Mouse (Mus musculus) layer of hippocampus, postnatal 14 days (tissue): ENCODE results near the gene Atp2c2. TPM values are rescaled to one million over a fixed set of nuclear protein-coding genes. Genes with fewer than 3 reads are reported as not detected.
A peak's percentile ranks its signal among the peaks of the same experiment; 100 is the strongest.

Experiments
- DNase-seq, 2 experiments: peaks; one replicate each; pipeline ENCODE4 v3.0.0; 2021 to 2022; ENCODE audit warnings: low spot score in 2 of 2, mixed read lengths in 1 of 2
- total RNA-seq, 2 experiments: library from RNA; stranded (reverse); gene quantifications; 2 replicates each; pipeline ENCODE4 v1.2.3; 2021

The Atp2c2 gene
- total RNA-seq, 2 experiments from 2014 or later = 1.7 to 2.9 TPM

DNA sequence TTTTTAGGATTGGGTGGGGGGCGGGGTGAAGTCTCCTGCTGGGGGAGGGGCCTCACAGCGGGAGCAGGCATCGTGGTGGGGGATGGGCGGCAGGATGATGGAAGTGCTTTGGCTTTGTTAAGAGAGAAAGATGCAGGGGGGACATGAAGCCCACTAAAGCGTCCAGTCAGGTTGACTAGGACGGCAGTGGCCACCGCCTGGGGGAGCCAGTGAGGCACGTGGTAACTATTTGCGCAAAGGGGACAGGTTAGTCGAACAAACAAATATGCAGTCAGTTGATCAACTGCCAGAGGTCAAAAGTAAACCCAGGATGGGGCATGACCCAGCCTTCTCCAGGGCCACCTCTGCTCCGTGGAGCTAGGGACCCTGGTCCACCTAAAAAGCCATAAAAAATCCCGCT lies 849 bp upstream of the Atp2c2 start:
- no peak for DNase-seq

DNA sequence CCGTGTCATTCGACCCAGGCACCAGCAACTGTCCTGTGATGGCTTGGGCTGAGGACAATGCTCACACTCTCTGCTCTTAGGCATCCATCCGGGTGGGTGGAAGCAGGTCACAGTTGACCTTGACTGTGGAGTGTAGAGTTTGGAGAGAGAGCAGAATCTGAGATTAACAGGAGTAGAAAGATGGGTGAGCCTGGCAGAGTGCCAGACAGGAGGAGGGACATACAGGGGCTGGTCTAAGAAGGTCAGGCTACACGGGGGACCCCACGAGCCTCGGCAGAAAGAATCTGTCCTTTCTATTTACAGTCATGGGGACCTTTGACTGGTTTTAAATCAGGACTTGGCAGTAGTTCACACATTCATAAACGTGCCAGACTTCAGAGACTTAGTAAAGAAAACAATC lies 3.2 kb downstream of the Atp2c2 start:
- no peak for DNase-seq

DNA sequence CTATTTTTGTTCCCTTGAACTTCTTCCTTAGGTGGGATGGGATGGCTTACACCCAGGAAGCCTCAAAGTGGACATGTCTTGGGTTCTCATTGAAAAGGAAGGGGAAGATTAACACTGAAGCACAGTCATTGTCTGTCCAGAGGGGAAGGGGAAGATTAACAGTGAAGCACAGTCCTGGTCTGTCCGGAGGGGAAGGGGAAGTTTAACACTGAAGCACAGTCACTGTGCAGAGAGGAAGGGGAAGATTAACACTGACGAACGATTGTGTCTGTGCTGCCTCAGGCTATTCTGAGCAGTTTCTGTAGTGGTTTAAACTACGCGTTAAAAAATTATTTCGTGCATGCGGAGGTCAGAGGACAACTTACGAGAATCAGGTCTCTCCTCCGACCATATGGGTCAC lies 7.3 kb downstream of the Atp2c2 start:
- no peak for DNase-seq

DNA sequence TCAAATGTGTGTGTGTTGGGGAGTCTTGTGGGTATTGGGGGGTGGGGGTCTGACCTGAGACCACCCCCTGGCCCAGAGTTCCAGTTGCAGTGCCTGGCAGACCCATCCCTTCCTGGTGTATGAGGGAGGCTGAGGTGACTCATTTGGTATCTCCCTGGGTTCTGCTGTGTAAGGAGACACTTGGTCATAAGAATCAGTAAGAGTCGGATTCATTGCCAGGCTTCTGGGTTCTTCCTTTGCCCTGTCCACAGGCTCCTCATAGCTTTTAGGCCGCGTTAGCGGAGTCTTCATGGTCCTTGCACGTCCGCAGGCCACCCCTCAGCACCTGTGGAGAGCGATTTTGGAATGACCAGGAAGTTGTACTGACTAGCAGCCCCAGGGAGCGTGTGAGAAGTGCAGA lies 8.7 kb downstream of the Atp2c2 start:
- no peak for DNase-seq

DNA sequence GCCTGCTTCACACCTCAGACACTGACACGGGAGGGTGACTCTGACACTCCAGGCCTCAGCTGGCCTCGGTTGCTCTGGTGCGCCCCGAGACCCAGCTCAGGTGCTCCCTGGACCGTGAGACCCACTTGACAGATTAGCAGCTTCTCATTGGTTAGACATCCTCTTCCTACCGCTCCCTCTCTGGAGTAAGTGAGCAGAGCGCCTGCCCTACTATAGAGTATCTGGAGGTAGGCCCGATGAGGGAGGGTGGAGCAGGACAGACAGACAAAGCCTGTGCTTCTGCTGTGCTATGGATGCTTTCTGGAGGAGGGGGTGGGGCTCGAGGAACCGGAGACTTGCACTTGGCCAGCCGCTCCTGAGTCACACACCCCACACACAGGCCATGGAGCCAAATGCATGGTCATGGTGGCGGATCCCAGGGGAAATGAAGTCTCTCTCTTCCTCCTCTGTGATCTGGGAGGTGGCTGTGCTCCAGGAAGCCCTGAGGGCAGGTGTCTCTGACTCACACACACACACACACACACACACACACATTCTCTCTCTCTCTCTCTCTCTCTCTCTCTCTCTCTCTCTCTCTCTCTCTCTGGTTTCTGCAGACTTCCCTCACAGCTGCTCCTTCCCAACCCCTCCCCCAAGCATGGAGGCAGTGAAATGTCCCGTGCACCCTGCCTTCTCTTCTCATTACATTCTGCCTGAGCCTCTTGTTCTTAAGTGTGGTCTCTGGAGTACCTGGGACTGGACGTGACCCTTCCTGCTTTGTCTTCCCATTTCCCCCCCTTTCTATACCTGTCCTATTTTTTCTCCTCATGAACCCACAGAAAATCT lies 9.3 kb downstream of the Atp2c2 start:
- no peak for DNase-seq

DNA sequence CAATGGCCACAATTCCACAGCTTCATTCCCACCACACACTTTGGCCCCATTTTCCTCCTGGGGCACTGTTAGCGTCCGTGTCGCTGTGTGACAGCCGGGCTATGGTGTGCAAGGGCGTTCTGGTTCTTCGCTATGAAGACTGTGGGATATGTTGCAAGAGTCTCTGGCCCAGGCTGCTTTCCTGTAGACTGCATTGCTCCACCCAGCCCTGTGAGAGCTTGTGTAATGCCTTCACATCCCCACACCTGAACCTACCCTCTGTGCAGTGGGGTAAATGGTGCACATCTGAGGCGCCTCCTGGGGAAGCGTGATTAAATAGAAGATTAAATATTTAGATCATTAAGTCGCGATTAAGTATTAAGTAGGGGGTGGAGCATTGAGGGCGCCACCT lies 9.9 kb downstream of the Atp2c2 start:
- DNase-seq = no peak

DNA sequence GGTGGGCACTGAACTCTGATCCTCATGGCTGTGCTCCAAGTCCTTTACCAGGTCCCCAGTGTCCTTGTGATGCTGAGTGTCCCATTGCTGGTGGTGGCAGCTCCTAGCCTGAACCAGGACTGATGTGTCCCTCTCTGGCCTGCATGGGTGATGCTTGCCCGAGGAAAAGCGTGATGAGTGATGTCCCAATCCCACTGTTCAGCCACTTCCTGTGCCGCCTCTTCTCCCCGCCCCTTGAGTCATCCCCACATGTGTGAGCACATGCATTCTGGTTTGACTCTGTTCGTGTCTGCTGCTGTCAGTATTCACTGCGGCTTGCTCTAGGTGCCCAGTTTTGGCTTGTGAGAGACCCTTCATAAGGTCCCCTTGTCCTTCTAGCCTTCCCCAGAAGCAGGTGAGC lies 12.4 kb downstream of the Atp2c2 start:
- DNase-seq = no peak

DNA sequence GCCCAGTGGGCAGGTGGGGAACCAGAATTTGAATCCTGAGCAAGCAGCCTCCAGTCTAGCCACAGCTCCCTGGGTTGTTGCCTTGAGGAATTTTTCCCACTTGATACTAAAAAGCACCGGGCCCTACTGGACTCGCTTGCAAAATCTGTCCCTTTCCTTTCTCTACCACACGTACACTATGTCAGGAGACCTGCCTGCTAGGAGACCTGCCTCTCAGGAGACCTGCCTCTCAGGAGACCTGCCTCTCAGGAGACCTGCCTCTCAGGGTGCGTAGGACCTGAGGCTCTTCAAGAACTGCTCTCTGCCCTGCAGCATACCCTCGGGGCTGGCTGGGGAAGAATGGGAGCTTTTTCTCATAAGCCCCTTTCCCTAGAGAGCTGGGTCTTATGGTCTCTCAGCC lies 13.6 kb downstream of the Atp2c2 start:
- DNase-seq = no peak

DNA sequence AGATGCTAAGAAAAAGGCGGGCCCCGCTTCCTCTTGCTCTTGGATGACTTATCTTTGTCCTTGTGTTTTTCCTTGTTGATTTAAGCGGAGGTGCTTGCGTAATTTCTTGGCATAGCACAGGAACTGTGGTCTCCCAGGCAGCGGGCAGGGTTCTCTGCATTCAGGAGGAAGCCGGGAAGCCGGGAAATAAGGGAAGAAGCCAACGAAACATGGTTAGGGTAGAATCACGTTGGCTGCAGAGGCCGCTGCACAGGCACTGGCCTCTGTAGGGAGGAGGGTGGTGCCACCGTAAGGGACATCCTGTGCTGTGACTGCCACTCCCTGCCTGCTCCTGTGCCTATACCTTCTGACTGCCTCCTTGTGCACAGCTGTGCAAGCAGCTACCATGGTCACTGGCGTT lies 15.4 kb downstream of the Atp2c2 start:
- DNase-seq = no peak

DNA sequence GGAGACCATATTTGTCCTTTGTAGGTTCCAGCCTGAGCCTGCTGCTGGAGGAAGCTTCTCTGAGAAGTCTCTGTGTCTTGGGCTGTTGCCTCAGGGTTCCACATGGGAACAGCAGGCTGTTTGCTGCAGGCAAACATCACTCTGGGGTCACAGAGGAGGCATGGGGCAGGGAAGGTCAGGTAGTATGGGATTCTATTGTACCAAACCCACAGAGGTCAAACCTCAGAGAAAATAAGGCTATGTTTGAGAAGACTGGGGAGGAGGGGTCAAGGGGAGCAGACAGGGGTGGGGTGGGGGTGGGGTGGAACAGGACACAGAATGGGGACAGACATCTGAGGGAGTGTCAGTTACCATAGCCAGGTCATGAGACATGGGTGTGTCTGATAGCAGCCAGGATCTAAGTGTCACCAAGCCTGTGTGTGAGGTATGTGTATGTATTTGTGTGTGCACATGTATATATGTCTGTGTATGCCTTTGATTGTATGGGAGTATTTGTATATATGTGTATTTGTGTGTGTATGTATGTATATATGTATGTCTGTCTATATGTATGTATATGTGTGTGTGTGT lies 17.0 kb downstream of the Atp2c2 start:
- DNase-seq = no peak

DNA sequence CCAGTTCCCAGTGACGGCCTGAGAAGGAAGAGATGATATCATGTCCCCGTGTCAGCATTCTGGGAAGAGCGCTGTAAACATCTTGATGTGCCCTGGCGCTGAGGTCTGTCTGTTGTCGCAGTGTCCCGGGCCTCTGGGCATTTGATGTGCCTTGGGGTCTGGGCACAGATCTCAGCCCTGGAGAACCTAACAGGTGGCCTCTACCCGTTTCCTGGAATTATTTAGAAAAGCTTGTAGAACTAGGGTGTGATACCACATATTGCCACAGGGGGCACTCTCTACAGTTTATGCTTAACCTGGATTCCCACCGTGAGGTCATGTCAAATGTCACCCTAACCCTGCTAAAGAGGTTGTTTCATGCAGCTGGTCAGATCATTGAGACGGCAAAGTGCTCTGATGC lies 18.0 kb downstream of the Atp2c2 start:
- DNase-seq = no peak

DNA sequence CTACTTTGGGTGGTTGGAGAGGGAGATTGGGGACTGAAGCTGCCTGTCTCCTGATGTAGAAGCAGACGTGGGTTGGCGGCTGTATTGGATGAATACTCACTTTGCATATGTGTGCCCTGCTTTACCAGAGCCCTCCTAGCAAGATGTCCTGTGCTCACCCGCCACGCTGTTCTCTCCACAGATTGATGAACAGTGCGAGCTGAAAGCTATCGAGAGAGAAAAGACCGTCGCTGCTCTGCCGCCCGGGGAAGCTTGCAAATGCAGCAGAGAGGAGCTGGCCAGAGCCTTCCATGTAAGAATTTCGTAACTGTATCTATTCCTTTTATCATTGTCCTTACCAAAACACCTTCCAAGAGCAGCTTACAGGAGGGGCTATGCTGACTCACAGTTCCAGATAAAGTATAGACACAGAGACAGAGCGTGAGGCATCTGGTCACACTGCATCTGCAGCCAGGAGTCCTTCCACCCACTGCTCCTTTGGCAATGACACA lies 19.2 kb downstream of the Atp2c2 start:
- DNase-seq = peak; percentile 19 to 34

DNA sequence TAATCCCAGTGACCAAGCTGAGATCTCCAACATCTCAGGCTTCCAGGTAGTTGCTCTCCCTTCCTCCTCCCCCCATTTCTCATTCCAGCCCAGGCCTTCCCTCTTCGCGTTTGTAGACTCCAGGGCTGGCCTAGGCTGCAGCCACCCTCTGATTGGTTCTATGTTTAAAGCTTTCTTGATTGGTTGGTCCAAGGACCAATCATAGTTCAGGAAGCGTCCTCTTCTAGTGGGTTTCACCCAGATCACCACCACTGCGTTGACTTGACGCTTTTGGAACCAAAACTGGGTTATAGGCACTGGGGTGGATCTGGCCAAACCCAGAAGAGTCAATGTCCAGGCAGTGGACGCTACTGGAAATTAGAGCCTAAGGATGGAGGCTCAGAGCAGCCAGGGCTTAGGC lies 22.5 kb downstream of the Atp2c2 start:
- no peak for DNase-seq

DNA sequence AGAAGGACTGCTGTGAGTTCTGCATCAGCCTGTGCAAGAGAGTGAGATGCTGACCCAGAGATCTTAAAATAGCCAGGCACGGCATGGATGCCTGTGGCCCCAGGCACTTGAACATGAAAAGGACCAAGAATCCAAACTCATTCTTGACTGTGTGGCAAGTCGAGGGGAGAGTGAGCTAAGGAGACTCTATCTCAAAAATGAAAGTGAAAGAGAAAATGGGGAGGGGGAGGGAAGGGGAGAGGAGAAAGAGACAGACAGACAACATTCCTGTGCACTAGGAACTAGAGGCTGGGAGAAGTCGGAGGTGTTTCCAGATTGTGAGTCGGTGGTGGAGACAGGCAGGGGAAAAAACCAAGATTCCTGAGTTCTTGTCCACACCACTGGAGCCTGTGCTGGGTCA lies 23.9 kb downstream of the Atp2c2 start:
- no peak for DNase-seq

DNA sequence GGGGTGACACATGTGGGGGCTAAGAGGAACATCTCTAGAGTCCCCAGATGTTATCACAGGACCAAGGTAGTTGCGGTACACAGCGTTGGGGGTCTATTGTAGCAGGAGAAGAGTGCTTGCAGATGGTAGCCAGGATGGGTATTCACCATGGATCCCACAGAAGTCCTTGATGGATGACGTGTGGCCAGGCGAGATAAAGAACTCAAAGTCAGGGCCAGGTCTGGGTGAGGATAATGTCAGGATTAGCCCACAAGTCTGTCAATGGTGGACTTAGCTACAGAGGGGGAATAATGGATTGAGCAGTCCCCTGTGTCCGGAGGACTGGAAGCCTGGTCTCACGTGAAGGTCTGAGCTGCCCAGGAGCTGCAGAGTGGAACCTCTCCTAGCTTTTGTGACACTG lies 24.8 kb downstream of the Atp2c2 start:
- DNase-seq = no peak

DNA sequence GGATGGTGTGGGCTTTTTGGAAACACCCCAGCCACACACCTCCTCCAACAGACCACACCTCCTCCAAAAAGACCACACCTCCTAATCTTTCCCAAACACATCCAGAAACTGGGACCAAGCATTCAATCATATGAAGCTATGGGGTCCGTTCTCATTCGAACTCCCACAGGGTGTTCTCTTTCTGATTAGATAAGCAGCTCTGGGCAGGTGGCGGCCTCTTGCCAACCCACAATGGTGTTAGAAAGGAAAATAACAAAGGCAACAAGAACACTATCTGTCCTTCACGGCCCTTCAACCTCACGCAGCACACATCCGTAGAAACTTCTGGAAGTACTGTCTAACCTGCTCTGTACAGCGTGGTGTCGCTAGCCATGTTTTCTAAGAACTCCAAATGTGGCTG lies 27.3 kb downstream of the Atp2c2 start:
- DNase-seq = no peak

DNA sequence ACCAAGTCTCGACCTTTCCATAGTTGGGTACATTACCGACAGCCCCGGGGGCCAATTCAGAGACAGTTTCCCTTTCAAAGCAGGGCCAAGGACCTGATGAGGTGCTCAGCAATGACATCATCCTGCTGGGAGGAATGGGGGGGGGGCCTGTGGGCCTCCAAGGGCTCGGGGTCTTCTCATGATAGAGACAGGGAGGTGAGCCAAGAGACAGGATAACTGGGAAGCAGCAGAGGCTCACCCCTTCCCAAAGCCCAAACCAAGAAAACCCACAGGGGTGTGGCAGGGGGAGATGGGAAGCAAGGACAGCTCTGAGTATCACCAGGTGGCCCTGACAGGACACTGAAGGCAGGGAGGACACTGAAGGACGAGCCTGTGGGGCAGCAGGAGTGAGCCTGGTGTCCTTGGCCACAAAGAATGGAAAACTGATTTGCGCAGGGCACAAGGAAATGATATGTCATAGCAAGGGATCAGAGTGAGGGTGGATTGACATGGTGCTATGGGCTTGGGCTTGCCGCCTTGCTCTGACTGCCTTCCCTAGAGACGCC lies 28.6 kb downstream of the Atp2c2 start:
- no peak for DNase-seq

DNA sequence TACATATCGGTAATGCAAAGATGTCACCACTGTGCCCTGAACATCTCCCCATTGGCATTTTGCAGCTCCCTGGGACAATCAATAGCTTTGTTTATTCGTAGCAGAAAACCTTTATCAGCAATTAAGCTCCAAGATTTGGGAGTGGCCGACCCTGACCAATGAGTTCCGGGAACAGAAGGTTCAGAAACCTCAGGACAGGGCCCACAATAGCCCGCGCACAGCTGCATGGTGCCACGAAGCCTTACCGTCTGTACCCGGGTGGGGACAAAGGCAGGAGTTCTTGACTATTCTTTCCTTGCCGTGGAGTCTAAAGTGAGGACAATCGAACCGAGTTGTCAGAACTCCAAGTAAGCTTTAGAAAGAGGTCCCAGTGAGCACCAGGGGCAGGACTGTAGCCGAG lies 32.3 kb downstream of the Atp2c2 start:
- DNase-seq = no peak

DNA sequence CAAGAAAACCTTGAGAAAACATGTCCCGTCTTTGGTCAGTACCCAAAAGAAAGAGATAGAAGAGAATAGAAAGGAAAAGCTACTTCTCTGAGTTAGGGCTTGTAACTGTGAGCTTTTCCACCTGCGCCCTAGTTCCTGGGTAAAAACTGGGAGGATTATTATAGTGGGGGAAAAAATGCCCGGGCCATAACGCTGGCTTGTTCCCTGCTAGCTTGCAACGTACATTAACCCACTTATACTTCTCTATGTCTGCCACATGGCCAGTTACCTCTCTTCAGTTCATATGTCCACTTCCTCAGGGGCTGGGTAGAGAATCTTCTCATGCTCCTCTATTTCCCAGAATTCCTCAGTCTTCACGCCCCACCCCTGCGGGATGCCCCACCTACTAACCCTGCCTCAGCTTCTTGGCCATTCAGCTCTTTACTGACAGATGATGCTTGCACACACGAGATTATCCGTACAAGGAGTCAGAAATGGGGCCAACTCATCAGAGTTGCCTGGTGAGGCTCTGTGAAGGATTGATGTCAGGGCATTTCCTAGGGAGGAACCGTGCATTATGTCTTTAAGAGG lies 36.6 kb downstream of the Atp2c2 start:
- no peak for DNase-seq

DNA sequence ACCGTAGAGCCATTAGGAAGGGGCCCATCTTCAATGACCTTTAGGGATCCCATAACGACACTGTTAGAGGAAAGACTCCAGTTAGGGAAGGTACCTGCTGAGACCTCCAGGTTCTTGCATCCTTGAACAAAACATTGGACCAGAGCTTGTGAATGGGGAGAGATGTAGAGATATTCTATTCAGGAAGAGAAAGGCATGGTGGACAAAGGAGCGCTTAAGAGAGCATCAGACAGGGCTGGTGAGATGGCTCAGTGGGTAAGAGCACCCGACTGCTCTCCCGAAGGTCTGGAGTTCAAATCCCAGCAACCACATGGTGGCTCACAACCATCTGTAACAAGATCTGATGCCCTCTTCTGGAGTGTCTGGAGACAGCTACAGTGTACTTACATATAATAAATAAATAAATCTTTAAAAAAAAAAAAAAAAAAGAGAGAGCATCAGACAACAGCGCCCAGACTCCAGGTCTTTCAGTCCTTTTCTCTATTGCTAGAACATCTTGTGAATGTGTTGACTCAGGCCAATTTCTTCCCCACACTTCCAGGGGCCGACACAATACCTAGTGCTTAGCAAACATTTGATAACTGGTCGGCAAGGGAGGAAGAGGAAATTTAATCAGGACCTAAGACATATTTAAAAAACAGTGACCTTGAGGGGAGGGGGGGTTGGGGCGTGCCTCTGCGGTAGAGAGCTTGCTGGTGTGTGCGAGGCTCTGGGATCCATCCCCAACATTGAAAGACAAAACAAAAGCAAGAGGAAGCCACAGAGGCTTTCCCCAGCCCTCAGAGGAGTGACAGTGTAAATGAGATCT lies 37.5 kb downstream of the Atp2c2 start:
- no peak for DNase-seq

DNA sequence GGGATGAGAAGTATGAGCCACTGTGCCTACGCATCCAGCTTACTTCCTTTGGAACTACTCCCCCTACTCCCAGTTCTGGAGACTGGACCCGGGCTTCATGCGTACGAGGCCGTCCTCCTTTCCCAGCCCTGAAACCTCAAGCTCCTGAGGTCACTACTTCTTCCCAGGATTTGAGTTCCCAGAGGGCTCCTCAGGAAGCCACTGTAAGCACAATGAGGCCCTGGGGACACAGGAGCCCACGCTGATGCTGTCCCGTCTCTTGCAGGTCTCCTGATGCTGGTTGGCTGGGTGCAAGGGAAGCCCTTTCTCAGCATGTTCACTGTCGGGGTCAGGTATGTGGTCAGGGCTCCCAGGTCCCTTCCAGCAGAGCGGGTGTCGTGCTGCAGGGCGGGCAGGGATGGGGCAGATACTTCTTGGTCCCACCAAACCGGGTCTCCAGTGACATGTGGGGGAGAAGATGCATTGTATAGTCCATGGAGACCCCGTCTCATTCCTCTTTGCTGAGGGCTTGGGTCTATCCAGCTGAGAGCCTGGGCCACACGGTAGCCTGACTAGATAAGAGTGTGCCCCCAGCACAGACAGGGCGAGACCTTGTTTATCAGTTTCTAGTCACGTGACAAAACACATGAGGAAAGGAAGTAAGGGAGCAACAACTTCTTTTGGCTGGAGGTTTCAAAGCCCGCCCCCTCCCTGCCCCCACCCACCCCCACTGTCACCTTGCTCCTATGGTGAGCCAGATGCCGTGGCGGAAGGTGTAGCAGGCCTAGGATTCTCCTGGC lies 38.5 kb downstream of the Atp2c2 start:
- no peak for DNase-seq
